Mouse (Mus musculus): ENCODE measurements around the gene Clec10a.

Gene Clec10a

GRCm38 (mm10) chr11:70216103-70216502 is 60.1 kb downstream of the Clec10a start:
- DNase-seq (ENCODE audit: low spot score in 2 of 2), result no peak

GRCm38 (mm10) chr11:70218039-70218438 is 62.0 kb downstream of the Clec10a start:
- no peak for DNase-seq (ENCODE audit: low spot score in 2 of 2)

GRCm38 (mm10) chr11:70218741-70219470 is 62.9 kb downstream of the Clec10a start:
- no peak for DNase-seq (ENCODE audit: low spot score in 2 of 2)

GRCm38 (mm10) chr11:70219873-70220272 is 63.9 kb downstream of the Clec10a start:
- DNase-seq (ENCODE audit: low spot score in 2 of 2), result no peak

- DNase-seq (ENCODE audit: low spot score in 2 of 2), result no peak
These were observed 64.3 kb downstream of the Clec10a start for GRCm38 (mm10) chr11:70220323-70220722.

Data from spleen, postnatal 10 days (tissue).